Mouse (Mus musculus) urinary bladder, postnatal 10 days (tissue): ENCODE measurements at regions not wholly inside any gene's neighbourhood (a gene's known extent, or its start where the extent isn't known, plus 50 kb on each side); places are given as distances from the start of the nearest gene placed in this dataset.
"Not testable (repeated sequence)": the region's sequence is repeated elsewhere in the genome, so short reads cannot be mapped to it uniquely, and the experiment has no call there.

Experiments
- DNase-seq: peaks from one replicate; pipeline ENCODE4 v3.0.0; 2022; ENCODE audit warnings: low spot score

- DNase-seq: no peak
These were observed 177.2 kb downstream of the Lyplal1 start for GRCm38 (mm10) chr1:185939914-185940313.

- DNase-seq: no peak
These were observed 176.6 kb downstream of the Lyplal1 start for GRCm38 (mm10) chr1:185940511-185940910.

GRCm38 (mm10) chr1:185951163-185951562 lies 165.9 kb downstream of the Lyplal1 start:
- DNase-seq: no peak

GRCm38 (mm10) chr1:185955821-185956220 lies 161.3 kb downstream of the Lyplal1 start:
- DNase-seq: not testable (repeated sequence)

- DNase-seq: no peak
These were observed 159.6 kb downstream of the Lyplal1 start for GRCm38 (mm10) chr1:185957557-185957956.

GRCm38 (mm10) chr1:185958276-185958675 lies 158.8 kb downstream of the Lyplal1 start:
- no peak for DNase-seq

GRCm38 (mm10) chr1:185962606-185963005 lies 154.5 kb downstream of the Lyplal1 start:
- DNase-seq: no peak

GRCm38 (mm10) chr1:185963773-185964172 lies 153.3 kb downstream of the Lyplal1 start:
- no peak for DNase-seq

GRCm38 (mm10) chr1:185964426-185964825 lies 152.7 kb downstream of the Lyplal1 start:
- no peak for DNase-seq

GRCm38 (mm10) chr1:185967227-185967626 lies 149.9 kb downstream of the Lyplal1 start:
- no peak for DNase-seq

GRCm38 (mm10) chr1:185967816-185968215 lies 149.3 kb downstream of the Lyplal1 start:
- no peak for DNase-seq

- DNase-seq: no peak
These were observed 148.5 kb downstream of the Lyplal1 start for GRCm38 (mm10) chr1:185968642-185969041.

- DNase-seq: no peak
These were observed 147.9 kb downstream of the Lyplal1 start for GRCm38 (mm10) chr1:185969231-185969630.

- DNase-seq: no peak
These were observed 140.0 kb downstream of the Lyplal1 start for GRCm38 (mm10) chr1:185977075-185977474.

- no peak for DNase-seq
These were observed 127.7 kb downstream of the Lyplal1 start for GRCm38 (mm10) chr1:185989432-185989831.

GRCm38 (mm10) chr1:186000066-186000465 lies 117.0 kb downstream of the Lyplal1 start:
- not testable (repeated sequence) for DNase-seq

- DNase-seq: no peak
These were observed 103.7 kb downstream of the Lyplal1 start for GRCm38 (mm10) chr1:186013413-186013812.

- no peak for DNase-seq
These were observed 102.9 kb downstream of the Lyplal1 start for GRCm38 (mm10) chr1:186014166-186014565.

GRCm38 (mm10) chr1:186015831-186016561 lies 101.1 kb downstream of the Lyplal1 start:
- no peak for DNase-seq

- no peak for DNase-seq
These were observed 99.6 kb downstream of the Lyplal1 start for GRCm38 (mm10) chr1:186017547-186017946.

GRCm38 (mm10) chr1:186019511-186019910 lies 97.6 kb downstream of the Lyplal1 start:
- DNase-seq: no peak

GRCm38 (mm10) chr1:186031951-186032350 lies 85.2 kb downstream of the Lyplal1 start:
- no peak for DNase-seq

- DNase-seq: no peak
These were observed 82.7 kb downstream of the Lyplal1 start for GRCm38 (mm10) chr1:186034443-186034842.
